In the genomic region with DNA sequence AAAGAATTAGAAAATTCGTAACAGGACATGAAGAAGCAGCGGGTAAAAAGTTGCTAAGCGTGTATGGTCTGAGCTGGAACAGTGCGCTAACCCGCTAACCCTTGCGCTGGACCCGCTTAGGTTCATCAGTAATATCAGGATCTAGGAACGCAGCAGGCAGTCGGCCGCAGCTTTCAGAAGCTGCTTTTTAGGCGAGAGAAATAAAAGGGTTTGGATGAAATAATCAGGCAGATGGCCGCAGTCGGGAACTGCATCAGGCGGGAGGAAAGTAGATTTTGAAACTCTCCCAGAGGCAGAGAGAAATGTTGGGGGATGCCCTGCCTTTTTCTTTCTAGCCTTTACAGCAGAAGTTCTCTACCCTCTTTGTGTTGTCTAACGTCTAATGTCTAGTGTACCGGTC, we compare ENCODE assay signal across 15 mouse cellular contexts. TPM values are rescaled to one million over a fixed set of nuclear protein-coding genes. Genes with fewer than 3 reads are reported as not detected.
DNase-seq lines count a peak whose midpoint lies in the region; ATAC-seq and TF ChIP-seq lines count a peak whose summit lies in the region.
"Had no signal": no experiment of that assay in that cellular context is flagged by ENCODE, and none has a peak within 500 bp of the region (broad histone marks: within the 10 kb centered on the region; RNA-seq: fewer than 3 reads in every experiment).

No protein-coding gene starts in this region.

- peaks cover 12% of the 10 kb centered on the region for H3K9me3 ChIP-seq in heart, embryonic 13.5 days
- no peaks in the 10 kb centered on the region for H3K9me3 ChIP-seq in forebrain, postnatal 0 days (ENCODE audit: low read length)
- H3K9me3 ChIP-seq in midbrain, postnatal 0 days (ENCODE audit: low read length), result no peaks in the 10 kb centered on the region
- H3K9me3 ChIP-seq: heart, embryonic 15.5 days had no signal

- no peaks in the 10 kb centered on the region for H3K36me3 ChIP-seq in heart, embryonic 13.5 days
- H3K36me3 ChIP-seq in heart, adult 2 months (ENCODE audit: control insufficient read depth, insufficient read depth, low read length), result no peaks in the 10 kb centered on the region
- no peaks in the 10 kb centered on the region for H3K36me3 ChIP-seq in forebrain, postnatal 0 days (ENCODE audit: insufficient read depth)
- no peaks in the 10 kb centered on the region for H3K36me3 ChIP-seq in midbrain, postnatal 0 days (ENCODE audit: insufficient read depth, low read length)
- H3K36me3 ChIP-seq: heart, embryonic 15.5 days had no signal

- no peak for ATAC-seq in heart, embryonic 13.5 days (ENCODE audit: extremely low read depth, insufficient number of reproducible peaks, low FRiP score, low TSS enrichment)
- ATAC-seq in forebrain, postnatal 0 days, result no peak
- ATAC-seq in midbrain, postnatal 0 days (ENCODE audit: low FRiP score), result no peak
- no peak for ATAC-seq in activated CD4-positive, CD25-positive, alpha-beta regulatory T cell, adult 4 months

- TF ChIP-seq POLR2A in heart, adult 2 months (IDR thresholded peaks at IDR 0.05; ENCODE audit: insufficient read depth, low read depth, low read length), result no peak
- TF ChIP-seq POLR2A in brain, embryonic 14.5 days (IDR thresholded peaks at IDR 0.05; ENCODE audit: borderline replicate concordance, extremely low read depth, insufficient read depth, insufficient read length, poor library complexity, severe bottlenecking), result no peak

- no peak overlapping the region for H3K4me3 ChIP-seq in heart, embryonic 13.5 days
- H3K4me3 ChIP-seq in heart, adult 2 months, result no peak overlapping the region
- H3K4me3 ChIP-seq in forebrain, postnatal 0 days (ENCODE audit: low read depth, low read length), result no peak overlapping the region
- no peak overlapping the region for H3K4me3 ChIP-seq in midbrain, postnatal 0 days (ENCODE audit: low read depth, low read length)
- H3K4me3 ChIP-seq: heart, embryonic 15.5 days had no signal

- TF ChIP-seq EP300 in heart, adult 2 months (IDR thresholded peaks at IDR 0.05; ENCODE audit: insufficient read depth, low read depth, low read length), result no peak

- intact Hi-C loops in heart, adult 2 months (cut with DNase I), result no loop called here
- intact Hi-C loops in left cerebral cortex, postnatal 14 days (cut with DNase I), result no loop called here

- H3K4me1 ChIP-seq in heart, embryonic 13.5 days, result 0 out of 2 replicates have a peak, but pooled peaks cover 4% of the 10 kb centered on the region
- H3K4me1 ChIP-seq in heart, adult 2 months (ENCODE audit: control insufficient read depth, insufficient read depth, low read length), result no peaks in the 10 kb centered on the region
- H3K4me1 ChIP-seq in forebrain, postnatal 0 days (ENCODE audit: insufficient read depth), result no peaks in the 10 kb centered on the region
- no peaks in the 10 kb centered on the region for H3K4me1 ChIP-seq in midbrain, postnatal 0 days (ENCODE audit: insufficient read depth, low read length)
- H3K4me1 ChIP-seq: heart, embryonic 15.5 days had no signal

- no peaks in the 10 kb centered on the region for H3K79me2 ChIP-seq in heart, adult 2 months (replicated peaks; ENCODE audit: control insufficient read depth, insufficient read depth, low read length)

- peaks cover 48% of the 10 kb centered on the region for H3K27me3 ChIP-seq in heart, embryonic 13.5 days (replicated peaks)
- H3K27me3 ChIP-seq in heart, adult 2 months (ENCODE audit: control insufficient read depth, insufficient read depth, low read length), result peaks cover 2% of the 10 kb centered on the region; the same call in 1 of the 2 replicates
- no peaks in the 10 kb centered on the region for H3K27me3 ChIP-seq in forebrain, postnatal 0 days (ENCODE audit: insufficient read depth, low read length)
- peaks cover 4% of the 10 kb centered on the region; the same call in 1 of the 2 replicates for H3K27me3 ChIP-seq in midbrain, postnatal 0 days (ENCODE audit: insufficient read depth, low read length)

- no peak overlapping the region for H3K9ac ChIP-seq in heart, embryonic 13.5 days
- H3K9ac ChIP-seq in heart, adult 2 months (ENCODE audit: low read depth, low read length), result no peak overlapping the region
- no peak overlapping the region for H3K9ac ChIP-seq in forebrain, postnatal 0 days
- H3K9ac ChIP-seq in midbrain, postnatal 0 days (replicated peaks; ENCODE audit: low read length, poor library complexity, severe bottlenecking), result no peak overlapping the region
- H3K9ac ChIP-seq: heart, embryonic 15.5 days had no signal

- no peak overlapping the region for H3K27ac ChIP-seq in heart, embryonic 13.5 days (replicated peaks)
- no peak overlapping the region for H3K27ac ChIP-seq in heart, adult 2 months
- H3K27ac ChIP-seq in forebrain, postnatal 0 days (ENCODE audit: low read depth, low read length), result no peak overlapping the region
- H3K27ac ChIP-seq in midbrain, postnatal 0 days (ENCODE audit: low read depth, low read length), result no peak overlapping the region
- H3K27ac ChIP-seq: heart, embryonic 15.5 days had no signal

- DNase-seq in heart, adult 2 months, result no peak
- peak; percentile 31 for DNase-seq in brain, embryonic 14.5 days (ENCODE audit: low read depth)
- DNase-seq in forebrain, postnatal 0 days, result peak; percentile 23
- DNase-seq in midbrain, postnatal 0 days (ENCODE audit: low spot score), result peak; percentile 24
- no peak for DNase-seq in kidney, postnatal 25 days
- DNase-seq in left cerebral cortex, postnatal 14 days (ENCODE audit: low spot score in 2 of 2), result no peak
- DNase-seq: kidney, adult 8-10 months had no signal

- 8% methylated on average over 16 of the region's 16 CpGs for WGBS in heart, embryonic 13.5 days
- 15% methylated on average over 16 of the region's 16 CpGs for WGBS in heart, adult 2 months
- WGBS in forebrain, postnatal 0 days, result 3% methylated on average over 16 of the region's 16 CpGs
- 2% methylated on average over 16 of the region's 16 CpGs for WGBS in midbrain, postnatal 0 days

- no peak for TF ChIP-seq CTCF in heart, adult 2 months (IDR thresholded peaks at IDR 0.05)
- no peak for TF ChIP-seq CTCF in brain, embryonic 14.5 days (IDR thresholded peaks at IDR 0.05; ENCODE audit: borderline replicate concordance, extremely low read depth, insufficient read depth, insufficient read length)
- TF ChIP-seq CTCF in forebrain, postnatal 0 days (IDR thresholded peaks at IDR 0.05; ENCODE audit: low read depth), result no peak
- TF ChIP-seq CTCF in midbrain, postnatal 0 days (IDR thresholded peaks at IDR 0.05), result no peak

- peak overlapping the region; percentile 27 for H3K4me2 ChIP-seq in heart, embryonic 13.5 days
- peak overlapping the region; percentile 30 for H3K4me2 ChIP-seq in forebrain, postnatal 0 days (ENCODE audit: low read depth)
- H3K4me2 ChIP-seq in midbrain, postnatal 0 days (ENCODE audit: low read depth, low read length, poor library complexity, severe bottlenecking), result peak overlapping the region; percentile 18; the same call in 1 of the 2 replicates
- H3K4me2 ChIP-seq: heart, embryonic 15.5 days; liver, embryonic 11.5 days had no signal

RNA-seq across cellular contexts. Expression of a gene that starts 9.9 kb away (rescaled TPM):
- not detected in 2 replicates for polyA plus RNA-seq in heart, embryonic 13.5 days (2015; fragmentation: Nextera tagmentation; extraction: Ambion mirVana)
- total RNA-seq in heart, adult 2 months (2021), result not detected
- polyA plus RNA-seq in heart, adult 2 months (2012; rRNA removed), result not detected in 2 replicates
- not detected in 2 replicates for polyA plus RNA-seq in brain, embryonic 14.5 days (2012; rRNA removed)
- total RNA-seq in forebrain, postnatal 0 days (2014; rRNA removed), result not detected in 2 replicates
- not detected in 2 replicates for polyA plus RNA-seq in forebrain, postnatal 0 days (2015; fragmentation: Nextera tagmentation; extraction: Ambion mirVana)
- not detected in 2 replicates for total RNA-seq in midbrain, postnatal 0 days (2014; rRNA removed)
- polyA plus RNA-seq in midbrain, postnatal 0 days (2015; fragmentation: Nextera tagmentation; extraction: Ambion mirVana), result not detected in 2 replicates
- not detected for polyA plus RNA-seq in activated CD4-positive, CD25-positive, alpha-beta regulatory T cell, adult 4 months (2017; shearing (Covaris generic))
- total RNA-seq in left cerebral cortex, postnatal 14 days (2021), result not detected
- total RNA-seq: layer of hippocampus, postnatal 14 days had no signal
- polyA plus RNA-seq: embryonic facial prominence, embryonic 11.5 days; heart, embryonic 15.5 days; liver, embryonic 11.5 days; neural tube, embryonic 11.5 days; small intestine, adult 2 months had no signal

RNA-seq across cellular contexts. Expression of a gene that starts 16.7 kb away (rescaled TPM):
- polyA plus RNA-seq in heart, embryonic 13.5 days (2015; fragmentation: Nextera tagmentation; extraction: Ambion mirVana), result not detected in 2 replicates
- total RNA-seq in heart, adult 2 months (2021), result not detected
- polyA plus RNA-seq in heart, adult 2 months (2012; rRNA removed), result not detected in 2 replicates
- polyA plus RNA-seq in brain, embryonic 14.5 days (2012; rRNA removed), result not detected in 2 replicates
- total RNA-seq in forebrain, postnatal 0 days (2014; rRNA removed), result not detected in 2 replicates
- not detected in 2 replicates for polyA plus RNA-seq in forebrain, postnatal 0 days (2015; fragmentation: Nextera tagmentation; extraction: Ambion mirVana)
- total RNA-seq in midbrain, postnatal 0 days (2014; rRNA removed), result not detected in 2 replicates
- not detected in 2 replicates for polyA plus RNA-seq in midbrain, postnatal 0 days (2015; fragmentation: Nextera tagmentation; extraction: Ambion mirVana)
- polyA plus RNA-seq in activated CD4-positive, CD25-positive, alpha-beta regulatory T cell, adult 4 months (2017; shearing (Covaris generic)), result under 1 TPM in 1 of 2 experiments, not detected in 1; 0.20 TPM
- total RNA-seq in left cerebral cortex, postnatal 14 days (2021), result not detected
- total RNA-seq: layer of hippocampus, postnatal 14 days had no signal
- polyA plus RNA-seq: embryonic facial prominence, embryonic 11.5 days; heart, embryonic 15.5 days; liver, embryonic 11.5 days; neural tube, embryonic 11.5 days; small intestine, adult 2 months had no signal

RNA-seq across cellular contexts. Expression of a gene that starts 21.9 kb away (rescaled TPM):
- polyA plus RNA-seq in heart, embryonic 13.5 days (2015; fragmentation: Nextera tagmentation; extraction: Ambion mirVana), result not detected in 2 replicates
- not detected for total RNA-seq in heart, adult 2 months (2021)
- polyA plus RNA-seq in heart, adult 2 months (2012; rRNA removed), result not detected in 2 replicates
- polyA plus RNA-seq in brain, embryonic 14.5 days (2012; rRNA removed), result not detected in 2 replicates
- total RNA-seq in forebrain, postnatal 0 days (2014; rRNA removed), result not detected in 2 replicates
- polyA plus RNA-seq in forebrain, postnatal 0 days (2015; fragmentation: Nextera tagmentation; extraction: Ambion mirVana), result 0.10 TPM in 1 of 2 replicates, not detected in the other
- not detected in 2 replicates for total RNA-seq in midbrain, postnatal 0 days (2014; rRNA removed)
- not detected in 2 replicates for polyA plus RNA-seq in midbrain, postnatal 0 days (2015; fragmentation: Nextera tagmentation; extraction: Ambion mirVana)
- not detected for polyA plus RNA-seq in activated CD4-positive, CD25-positive, alpha-beta regulatory T cell, adult 4 months (2017; shearing (Covaris generic))
- not detected for total RNA-seq in left cerebral cortex, postnatal 14 days (2021)
- total RNA-seq: layer of hippocampus, postnatal 14 days had no signal
- polyA plus RNA-seq: embryonic facial prominence, embryonic 11.5 days; heart, embryonic 15.5 days; liver, embryonic 11.5 days; neural tube, embryonic 11.5 days; small intestine, adult 2 months had no signal

RNA-seq across cellular contexts. Expression of a gene that starts 38.6 kb away (rescaled TPM):
- not detected in 2 replicates for polyA plus RNA-seq in heart, embryonic 13.5 days (2015; fragmentation: Nextera tagmentation; extraction: Ambion mirVana)
- not detected for total RNA-seq in heart, adult 2 months (2021)
- polyA plus RNA-seq in heart, adult 2 months (2012; rRNA removed), result not detected in 2 replicates
- not detected in 2 replicates for polyA plus RNA-seq in brain, embryonic 14.5 days (2012; rRNA removed)
- total RNA-seq in forebrain, postnatal 0 days (2014; rRNA removed), result not detected in 2 replicates
- not detected in 2 replicates for polyA plus RNA-seq in forebrain, postnatal 0 days (2015; fragmentation: Nextera tagmentation; extraction: Ambion mirVana)
- not detected in 2 replicates for total RNA-seq in midbrain, postnatal 0 days (2014; rRNA removed)
- polyA plus RNA-seq in midbrain, postnatal 0 days (2015; fragmentation: Nextera tagmentation; extraction: Ambion mirVana), result not detected in 2 replicates
- polyA plus RNA-seq in activated CD4-positive, CD25-positive, alpha-beta regulatory T cell, adult 4 months (2017; shearing (Covaris generic)), result not detected
- total RNA-seq in left cerebral cortex, postnatal 14 days (2021), result not detected
- total RNA-seq: layer of hippocampus, postnatal 14 days had no signal
- polyA plus RNA-seq: heart, embryonic 15.5 days; liver, embryonic 11.5 days; neural tube, embryonic 11.5 days; small intestine, adult 2 months had no signal

RNA-seq across cellular contexts. Expression of a gene that starts 40.5 kb away (rescaled TPM):
- not detected in 2 replicates for polyA plus RNA-seq in heart, embryonic 13.5 days (2015; fragmentation: Nextera tagmentation; extraction: Ambion mirVana)
- not detected for total RNA-seq in heart, adult 2 months (2021)
- polyA plus RNA-seq in heart, adult 2 months (2012; rRNA removed), result not detected in 2 replicates
- polyA plus RNA-seq in brain, embryonic 14.5 days (2012; rRNA removed), result not detected in 2 replicates
- not detected in 2 replicates for total RNA-seq in forebrain, postnatal 0 days (2014; rRNA removed)
- polyA plus RNA-seq in forebrain, postnatal 0 days (2015; fragmentation: Nextera tagmentation; extraction: Ambion mirVana), result not detected in 2 replicates
- not detected in 2 replicates for total RNA-seq in midbrain, postnatal 0 days (2014; rRNA removed)
- polyA plus RNA-seq in midbrain, postnatal 0 days (2015; fragmentation: Nextera tagmentation; extraction: Ambion mirVana), result not detected in 2 replicates
- not detected for polyA plus RNA-seq in activated CD4-positive, CD25-positive, alpha-beta regulatory T cell, adult 4 months (2017; shearing (Covaris generic))
- total RNA-seq in left cerebral cortex, postnatal 14 days (2021), result not detected
- total RNA-seq: layer of hippocampus, postnatal 14 days had no signal
- polyA plus RNA-seq: embryonic facial prominence, embryonic 11.5 days; heart, embryonic 15.5 days; liver, embryonic 11.5 days; neural tube, embryonic 11.5 days; small intestine, adult 2 months had no signal

Comparison
In these comparisons a context has a peak if more than half of its experiments do, and no peak if none do; other contexts are left out.
1. DNase-seq: peak in brain, embryonic 14.5 days (single experiment), forebrain, postnatal 0 days (single experiment) and midbrain, postnatal 0 days (single experiment); none in heart, adult 2 months (0 of 2), kidney, postnatal 25 days (0 of 2) and left cerebral cortex, postnatal 14 days (0 of 2).
2. Peak in every context shown above with its lines, with median percentiles within 50 percentile points of each other: H3K4me2 ChIP-seq.